Mouse (Mus musculus) lung, embryonic 14.5 days (tissue): ENCODE results near the gene Lrrc51. TPM values are rescaled to one million over a fixed set of nuclear protein-coding genes. Genes with fewer than 3 reads are reported as not detected.
A peak's percentile ranks its signal among the peaks of the same experiment; 100 is the strongest.

Experiments used
- ATAC-seq: fragments of 200-750 bp; cut with Nextera tagmentation; 2 replicates; pipeline ENCODE4 v1.8.0; 2017; ENCODE audit warnings: mild to moderate bottlenecking, moderate TSS enrichment, moderate library complexity; ENCODE audit not compliant: insufficient read depth
- DNase-seq: peaks from one replicate; pipeline ENCODE4 v3.0.0-alpha.2; 2015
- H3K27ac ChIP-seq: fragments of 300-500 bp; sonication (generic); 2 replicates; pipeline ENCODE4 v1.5.1; 2014; ENCODE audit warnings: low read depth, mild to moderate bottlenecking, moderate library complexity
- H3K27me3 ChIP-seq: fragments of 300-500 bp; sonication (generic); 2 replicates; pipeline ENCODE4 v1.6.1; 2014; ENCODE audit warnings: low read length, control low read depth; ENCODE audit not compliant: insufficient read depth
- H3K36me3 ChIP-seq: fragments of 300-500 bp; sonication (generic); 2 replicates; pipeline ENCODE4 v1.6.1; 2014; ENCODE audit warnings: control low read depth; ENCODE audit not compliant: insufficient read depth
- H3K4me1 ChIP-seq: fragments of 300-500 bp; sonication (generic); 2 replicates; pipeline ENCODE4 v1.6.1; 2014; ENCODE audit warnings: antibody characterized with exemption, control low read depth; ENCODE audit not compliant: insufficient read depth
- H3K4me2 ChIP-seq: fragments of 300-500 bp; sonication (generic); 2 replicates; pipeline ENCODE4 v1.6.1; 2014; ENCODE audit warnings: mild to moderate bottlenecking
- H3K4me3 ChIP-seq: fragments of 300-500 bp; sonication (generic); 2 replicates; pipeline ENCODE4 v1.5.1; 2014; ENCODE audit warnings: low read depth, low read length
- H3K9ac ChIP-seq: fragments of 300-500 bp; sonication (generic); 2 replicates; pipeline ENCODE4 v1.6.1; 2014
- H3K9me3 ChIP-seq: fragments of 300-500 bp; sonication (generic); 2 replicates; pipeline ENCODE4 v1.6.1; 2016; ENCODE audit warnings: low read depth, low read length, control low read depth
- CTCF ChIP-seq: IDR thresholded peaks from 2 replicates; pipeline ENCODE4 v1.5.1; 2016; ENCODE audit warnings: antibody characterized with exemption, low read depth
- WGBS: fragments of 180-500 bp; shearing (Covaris S2); extraction: QIAGEN DNeasy Blood & Tissue Kit; methylation state at CpG from one replicate; pipeline ENCODE4 v1.1.7; 2014; 5-methylcytosine and 5-hydroxymethylcytosine counted together
- polyA plus RNA-seq: library from polyadenylated mRNA; unstranded; fragments of >200 nt; fragmentation: Nextera tagmentation; extraction: Ambion mirVana; gene quantifications from 2 replicates; pipeline ENCODE4 v1.2.1, GENCODE M21; 2014

Lrrc51 gene
- polyA plus RNA-seq, 1 experiment from 2014 or later: 8.3 TPM

- no peak overlapping the region for H3K27ac ChIP-seq
- WGBS: 73% methylated on average over 4 of the region's 4 CpGs
- H3K4me3 ChIP-seq: no peak overlapping the region
Observed at GRCm38 (mm10) chr7:101888460-101888859, 45.2 kb downstream of the Lrrc51 start.

GRCm38 (mm10) chr7:101886274-101886673, 47.4 kb downstream of the Lrrc51 start:
- ATAC-seq (no peak), DNase-seq (no peak)
- Histone ChIP-seq H3K9me3 (no peaks in the 10 kb centered on the region), H3K9ac (no peak overlapping the region), H3K27me3 (no peaks in the 10 kb centered on the region), H3K36me3 (no peaks in the 10 kb centered on the region), H3K4me1 (no peaks in the 10 kb centered on the region), H3K4me3 (no peak overlapping the region), H3K27ac (no peak overlapping the region), H3K4me2 (no peak overlapping the region)
- 80% methylated on average over 6 of the region's 6 CpGs for WGBS
- TF ChIP-seq CTCF: no peak

More at GRCm38 (mm10) chr7:101888460-101888859, 45.2 kb downstream of the Lrrc51 start:
- no peaks in the 10 kb centered on the region for H3K27me3 ChIP-seq
- H3K9me3 ChIP-seq: no peaks in the 10 kb centered on the region
- H3K36me3 ChIP-seq: no peaks in the 10 kb centered on the region
- no peak for TF ChIP-seq CTCF
- ATAC-seq (no peak), DNase-seq (no peak)
- no peaks in the 10 kb centered on the region for H3K4me1 ChIP-seq
- no peak overlapping the region for H3K9ac ChIP-seq
- no peak overlapping the region for H3K4me2 ChIP-seq

GRCm38 (mm10) chr7:101884160-101884559, 49.5 kb downstream of the Lrrc51 start:
- no peak for DNase-seq
- Histone ChIP-seq H3K4me3 (no peak overlapping the region), H3K4me2 (no peak overlapping the region), H3K9me3 (no peaks in the 10 kb centered on the region), H3K4me1 (no peaks in the 10 kb centered on the region), H3K36me3 (no peaks in the 10 kb centered on the region), H3K9ac (no peak overlapping the region), H3K27ac (no peak overlapping the region), H3K27me3 (no peaks in the 10 kb centered on the region)
- ATAC-seq: no peak
- WGBS: 95% methylated on average over 4 of the region's 4 CpGs
- no peak for TF ChIP-seq CTCF

- H3K9me3 ChIP-seq: no peaks in the 10 kb centered on the region
- H3K4me3 ChIP-seq: no peak overlapping the region
- no peak overlapping the region; the same call in 1 of the 2 replicates for H3K9ac ChIP-seq
- H3K36me3 ChIP-seq: no peaks in the 10 kb centered on the region
- no peaks in the 10 kb centered on the region for H3K4me1 ChIP-seq
- TF ChIP-seq CTCF: no peak
- 63% methylated on average over 9 of the region's 9 CpGs for WGBS
- H3K4me2 ChIP-seq: no peak overlapping the region
- no peak overlapping the region for H3K27ac ChIP-seq
- ATAC-seq (no peak), DNase-seq (no peak)
- H3K27me3 ChIP-seq: no peaks in the 10 kb centered on the region
Observed at GRCm38 (mm10) chr7:101882413-101883154, 51.1 kb downstream of the Lrrc51 start.

- 66% methylated on average over 4 of the region's 4 CpGs for WGBS
- Histone ChIP-seq H3K27ac (no peak overlapping the region), H3K4me2 (no peak overlapping the region), H3K27me3 (no peaks in the 10 kb centered on the region), H3K9ac (no peak overlapping the region), H3K4me1 (no peaks in the 10 kb centered on the region), H3K36me3 (no peaks in the 10 kb centered on the region), H3K4me3 (no peak overlapping the region), H3K9me3 (no peaks in the 10 kb centered on the region)
- no peak for TF ChIP-seq CTCF
- no peak for DNase-seq
- ATAC-seq: no peak
Observed at GRCm38 (mm10) chr7:101880855-101881254, 52.8 kb downstream of the Lrrc51 start.

GRCm38 (mm10) chr7:101875978-101876377, 57.7 kb downstream of the Lrrc51 start:
- H3K4me3 ChIP-seq: no peak overlapping the region
- WGBS: 88% methylated on average over 1 of the region's 1 CpGs
- no peak for ATAC-seq

GRCm38 (mm10) chr7:101871296-101871695, 62.4 kb downstream of the Lrrc51 start:
- no peaks in the 10 kb centered on the region for H3K4me1 ChIP-seq
- WGBS: 36% methylated on average over 3 of the region's 3 CpGs
- H3K36me3 ChIP-seq: no peaks in the 10 kb centered on the region
- no peak for TF ChIP-seq CTCF
- no peaks in the 10 kb centered on the region for H3K9me3 ChIP-seq
- peak; percentile 58; the same call in 1 of the 2 replicates for ATAC-seq
- no peaks in the 10 kb centered on the region for H3K27me3 ChIP-seq
- H3K27ac ChIP-seq: peak overlapping the region; percentile 33; the same call in 1 of the 2 replicates
- no peak overlapping the region for H3K4me3 ChIP-seq
- no peak overlapping the region for H3K9ac ChIP-seq
- peak; percentile 55 for DNase-seq
- H3K4me2 ChIP-seq: no peak overlapping the region

More at GRCm38 (mm10) chr7:101875978-101876377, 57.7 kb downstream of the Lrrc51 start:
- no peaks in the 10 kb centered on the region for H3K9me3 ChIP-seq
- no peak overlapping the region for H3K4me2 ChIP-seq
- TF ChIP-seq CTCF: no peak
- no peaks in the 10 kb centered on the region for H3K36me3 ChIP-seq
- no peaks in the 10 kb centered on the region for H3K27me3 ChIP-seq
- H3K4me1 ChIP-seq: no peaks in the 10 kb centered on the region
- DNase-seq: no peak
- no peak overlapping the region for H3K9ac ChIP-seq
- H3K27ac ChIP-seq: no peak overlapping the region
